Mouse (Mus musculus) gastrocnemius, adult 2 months (tissue): Measurements from ENCODE around the gene Apoc1. TPM values are rescaled to one million over a fixed set of nuclear protein-coding genes. Genes with fewer than 3 reads are reported as not detected.
A peak's percentile ranks its signal among the peaks of the same experiment; 100 is the strongest.

ENCODE experiments used
- DNase-seq: peaks from one replicate; pipeline ENCODE4 v3.0.0; 2022
- H3K27ac ChIP-seq: fragments of 200-600 bp; 2 replicates; pipeline ENCODE4 v1.8.1; 2022; ENCODE audit warnings: mild to moderate bottlenecking
- H3K4me3 ChIP-seq: fragments of 200-600 bp; 2 replicates; pipeline ENCODE4 v1.8.1; 2022; ENCODE audit warnings: mild to moderate bottlenecking, moderate library complexity
- CTCF ChIP-seq: fragments of 200-600 bp; IDR thresholded peaks from 2 replicates; pipeline ENCODE4 v1.8.1; 2022; ENCODE audit warnings: antibody characterized with exemption, mild to moderate bottlenecking, moderate library complexity
- intact Hi-C: fragments of 180-260 bp; cut with DNase I; formaldehyde crosslinking; loops from one replicate; pipeline ENCODE4 v1.15.1; 2025
- long read RNA-seq, 2 experiments: library from polyadenylated mRNA; stranded (forward); transcript quantifications; one replicate each; pipeline ENCODE4 v2.0.0; 2021
- total RNA-seq, 2 experiments: library from RNA; stranded (reverse); gene quantifications; 2 replicates each; pipeline ENCODE4 v1.2.3; 2021

Apoc1 gene
- total RNA-seq = 1 to 10 TPM in 1 of 2 experiments, under 1 TPM in 1; 0.64 to 1.1 TPM
- long read RNA-seq, experiment 1, partial matches to known transcripts = 0 of 1 reads
- long read RNA-seq, experiment 1, other reads (novel, unspliced or antisense) = 0 of 1 reads
- long read RNA-seq, experiment 2 = 0 reads

- H3K4me3 ChIP-seq = no peak within 1 kb of the TSS
- peak within 1 kb of the TSS; percentile 28; the same call in 1 of the 2 replicates for H3K27ac ChIP-seq
- intact Hi-C loops = no loop called here
- DNase-seq = no peak
- TF ChIP-seq CTCF = no peak
Measured at GRCm38 (mm10) chr7:19691873-19692865, at the start of gene Apoc1. TSS of gene Apoc1 (minus strand) at chr7:19692660.

DNA sequence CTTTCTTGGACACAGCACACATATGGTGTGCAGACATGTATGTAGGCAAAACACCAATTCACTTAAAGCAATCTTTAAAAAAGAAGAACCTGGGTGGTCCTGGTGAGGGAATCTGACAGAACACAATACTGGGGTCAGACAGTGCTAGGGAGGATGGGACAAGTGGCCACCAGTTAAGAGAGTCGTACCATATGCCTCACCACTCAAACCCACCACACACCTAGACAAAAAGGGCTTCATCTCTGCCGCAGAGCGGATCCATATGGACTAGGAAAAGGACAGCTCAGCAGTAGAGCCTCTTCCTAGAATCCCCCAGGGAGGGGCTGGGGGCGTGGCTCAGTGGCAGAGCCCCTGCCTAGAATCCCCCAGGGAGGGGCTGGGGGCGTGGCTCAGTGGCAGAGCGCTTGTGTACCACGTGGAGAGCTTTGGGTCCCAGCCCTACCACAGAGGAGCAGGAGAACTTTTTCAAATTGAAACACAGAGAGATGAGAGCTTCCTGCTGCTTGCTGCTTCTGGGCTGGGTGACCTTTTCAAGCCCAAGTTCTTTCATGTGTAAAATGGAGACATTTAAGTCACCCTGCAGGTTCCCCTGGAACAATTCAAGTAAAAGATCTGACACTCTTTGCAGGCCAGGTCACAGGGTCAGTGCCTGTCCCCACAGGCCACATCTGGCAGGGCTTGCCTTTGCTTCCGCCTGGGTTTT, 49.0 kb upstream of the Apoc1 start:
- Histone ChIP-seq H3K27ac (peak overlapping the region; percentile 20; the same call in 1 of the 2 replicates), H3K4me3 (no peak overlapping the region)
- intact Hi-C loops = no loop called here
- no peak for TF ChIP-seq CTCF
- DNase-seq = no peak

DNA sequence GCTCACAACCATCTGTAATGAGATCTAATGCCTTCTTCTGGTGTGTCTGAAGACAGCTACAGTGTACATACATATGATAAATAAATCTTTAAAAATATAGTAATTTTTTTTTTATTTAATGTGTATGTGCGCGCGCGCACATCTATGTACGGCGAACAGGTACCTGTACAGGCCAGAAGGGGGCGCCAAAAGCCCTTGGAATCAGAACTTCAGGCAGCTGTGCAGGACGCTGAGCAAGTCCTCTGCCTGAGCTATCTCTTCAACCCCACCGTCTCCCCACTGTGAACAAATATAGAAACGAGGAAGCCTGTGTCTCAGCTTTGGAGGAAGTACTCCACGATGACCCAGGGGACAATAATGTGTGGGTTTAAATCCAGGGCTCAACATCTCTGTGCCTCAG, 47.8 kb upstream of the Apoc1 start:
- intact Hi-C loops = no loop called here
- Histone ChIP-seq H3K4me3 (no peak overlapping the region), H3K27ac (no peak overlapping the region)
- TF ChIP-seq CTCF = peak; percentile 35
- DNase-seq = no peak

DNA sequence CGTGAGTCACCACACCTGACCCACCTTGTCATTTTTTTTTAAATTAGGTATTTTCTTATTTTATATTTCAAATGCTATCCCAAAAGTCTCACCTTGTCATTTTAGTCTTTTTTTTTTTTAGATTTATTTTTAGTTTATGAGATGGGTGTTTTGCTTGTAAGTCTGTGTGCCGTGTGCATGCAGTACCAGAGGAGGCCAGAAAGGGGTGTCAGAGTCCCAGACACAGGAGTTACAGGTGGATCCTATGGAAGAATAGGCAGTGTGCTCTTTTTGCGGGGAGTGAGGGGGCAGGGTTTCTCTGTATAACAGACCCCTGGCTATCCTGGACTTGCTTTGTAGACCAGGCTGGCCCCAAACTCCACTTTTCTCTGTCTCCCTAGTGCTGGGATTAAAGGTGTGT, 46.3 kb upstream of the Apoc1 start:
- peak; percentile 38; the same call in 1 of the 2 replicates for TF ChIP-seq CTCF
- no peak overlapping the region for H3K4me3 ChIP-seq
- intact Hi-C loops = no loop called here
- no peak for DNase-seq
- no peak overlapping the region for H3K27ac ChIP-seq

DNA sequence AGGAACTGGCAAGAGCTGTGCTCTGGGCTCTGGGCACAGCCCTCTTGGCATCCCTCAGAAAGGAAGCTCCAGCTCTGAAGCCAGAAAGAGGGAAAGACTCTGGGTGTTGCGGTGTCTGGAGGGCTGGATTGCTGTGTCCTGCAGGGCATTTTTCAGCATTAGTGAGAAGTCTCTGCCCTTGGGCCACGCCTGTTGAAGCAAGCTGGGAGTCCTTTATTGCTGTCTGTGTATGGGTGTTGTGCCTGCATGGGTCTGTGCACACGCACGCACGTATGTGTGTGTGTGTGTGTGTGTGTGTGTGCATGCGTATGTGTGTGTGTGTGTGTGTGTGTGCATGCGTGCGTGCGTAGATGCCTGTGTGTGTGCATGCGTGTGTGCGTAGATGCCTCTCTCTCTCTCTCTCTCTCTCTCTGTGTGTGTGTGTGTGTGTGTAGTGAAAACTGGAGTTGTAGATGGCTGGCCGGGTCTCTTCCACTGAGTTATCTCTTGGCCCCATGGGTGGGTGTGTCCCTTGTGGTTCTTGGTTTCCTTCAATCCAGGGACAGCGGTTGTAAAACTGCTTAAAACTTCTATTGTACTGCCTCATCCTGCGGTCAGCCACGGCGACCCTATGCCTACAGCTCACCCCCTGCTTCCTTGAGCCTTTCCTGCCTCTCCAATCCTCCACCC, 44.1 kb upstream of the Apoc1 start:
- TF ChIP-seq CTCF = no peak
- intact Hi-C loops = no loop called here
- DNase-seq = no peak
- Histone ChIP-seq H3K4me3 (no peak overlapping the region), H3K27ac (no peak overlapping the region)

DNA sequence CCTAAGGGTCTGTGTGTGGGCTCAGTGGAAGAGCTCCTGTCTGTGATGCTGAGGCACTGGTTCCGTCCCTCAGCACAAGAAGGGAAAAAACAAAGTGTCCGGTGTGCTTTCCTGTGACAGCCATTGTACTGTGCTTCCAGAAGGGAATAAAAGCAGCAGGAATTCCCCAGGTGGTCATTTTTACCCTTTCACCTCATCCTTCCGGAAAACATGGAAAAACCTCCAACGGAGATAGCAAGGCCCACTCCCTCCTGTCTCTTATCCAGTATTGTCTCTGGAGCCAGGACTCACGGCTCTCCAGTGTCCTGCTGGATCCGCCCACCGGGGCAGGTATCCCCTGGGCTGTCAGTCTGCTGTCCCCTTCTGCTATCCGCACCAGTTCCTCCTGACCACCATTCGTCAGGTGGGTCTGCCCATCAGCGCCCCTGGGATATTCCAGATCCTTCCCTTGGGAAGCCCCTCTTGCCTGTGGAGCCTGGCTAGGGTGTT, 41.8 kb upstream of the Apoc1 start:
- DNase-seq = no peak
- intact Hi-C loops = no loop called here
- no peak for TF ChIP-seq CTCF
- Histone ChIP-seq H3K4me3 (no peak overlapping the region), H3K27ac (peak overlapping the region; percentile 28; the same call in 1 of the 2 replicates)

- no peak overlapping the region for H3K27ac ChIP-seq
- TF ChIP-seq CTCF = no peak
- H3K4me3 ChIP-seq = no peak overlapping the region
- intact Hi-C loops = no loop called here
- DNase-seq = no peak
Measured at GRCm38 (mm10) chr7:19726541-19726940, 34.1 kb upstream of the Apoc1 start.

DNA sequence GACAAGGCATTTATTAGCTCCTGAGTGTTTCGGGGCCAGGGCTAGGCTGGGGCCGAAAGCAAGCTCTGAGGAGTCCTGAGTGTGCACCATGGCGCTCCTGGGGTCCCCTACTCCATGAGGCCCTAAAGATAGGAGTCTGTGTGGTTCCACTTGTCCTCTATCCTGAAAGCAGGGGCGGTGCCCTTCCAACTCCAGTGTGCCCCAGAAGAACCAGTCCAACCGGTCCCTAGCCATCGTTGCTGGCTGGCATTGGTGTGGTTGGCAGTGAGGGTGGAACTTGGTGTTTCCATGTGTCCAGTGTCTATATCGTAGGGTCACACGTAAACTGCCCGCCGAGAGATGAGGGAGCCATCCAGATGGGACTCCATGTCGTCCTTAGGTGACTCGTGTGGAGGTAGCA, 31.7 kb upstream of the Apoc1 start:
- no peak for TF ChIP-seq CTCF
- intact Hi-C loops = no loop called here
- DNase-seq = no peak
- Histone ChIP-seq H3K4me3 (no peak overlapping the region), H3K27ac (no peak overlapping the region)

DNA sequence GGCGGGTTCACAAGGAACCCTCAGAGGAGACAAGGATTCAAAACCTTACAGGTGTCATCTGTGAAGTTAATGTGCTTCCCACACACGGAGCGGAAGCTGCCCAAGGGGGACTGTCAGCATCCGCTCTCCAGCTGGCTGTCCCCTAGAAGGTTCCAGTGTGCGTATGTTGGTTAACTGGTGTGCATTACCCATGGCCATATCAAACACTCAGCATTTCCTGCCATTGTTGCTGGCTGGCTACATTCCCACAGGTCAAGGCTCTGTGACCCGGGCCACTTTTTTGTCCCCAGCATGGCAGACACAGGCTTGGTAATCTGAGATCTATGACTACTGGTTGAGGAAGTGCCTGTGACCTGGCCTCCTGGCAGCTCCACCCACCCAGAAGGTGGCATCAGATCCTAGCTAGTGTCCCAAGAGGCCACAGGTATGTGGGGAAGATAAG, 30.3 kb upstream of the Apoc1 start:
- TF ChIP-seq CTCF = no peak
- DNase-seq = peak; percentile 46
- intact Hi-C loops = no loop called here
- H3K4me3 ChIP-seq = no peak overlapping the region
- peak overlapping the region; percentile 46 for H3K27ac ChIP-seq

DNA sequence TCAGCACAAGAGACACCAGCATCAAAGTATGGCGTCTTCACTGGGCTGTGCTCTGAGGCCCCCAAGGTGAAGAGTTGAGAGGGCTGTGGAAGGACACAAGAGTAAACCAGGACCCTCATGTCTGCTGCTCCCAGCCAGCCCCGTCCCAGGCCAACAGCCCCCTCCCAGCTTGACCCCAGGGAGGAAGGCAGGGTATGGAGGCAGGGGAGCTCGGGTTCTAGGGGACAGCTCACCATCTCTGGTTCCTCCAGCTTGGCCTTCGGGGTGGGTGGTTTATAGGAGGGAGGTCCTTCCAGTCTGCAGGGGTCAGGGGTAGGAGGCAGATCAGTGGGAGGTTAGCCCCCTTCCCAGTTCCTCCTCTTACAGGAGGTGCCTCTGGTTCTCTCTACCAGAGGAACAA, 26.7 kb upstream of the Apoc1 start:
- no peak for TF ChIP-seq CTCF
- intact Hi-C loops = no loop called here

GRCm38 (mm10) chr7:19718297-19718952, 26.0 kb upstream of the Apoc1 start:
- no peak overlapping the region for H3K27ac ChIP-seq
- no peak for TF ChIP-seq CTCF
- DNase-seq = no peak
- no peak overlapping the region for H3K4me3 ChIP-seq
- intact Hi-C loops = no loop called here

More for the DNA sequence above, 26.7 kb upstream of the Apoc1 start:
- no peak overlapping the region for H3K27ac ChIP-seq
- DNase-seq = no peak
- no peak overlapping the region for H3K4me3 ChIP-seq

GRCm38 (mm10) chr7:19717346-19717745, 24.9 kb upstream of the Apoc1 start:
- Histone ChIP-seq H3K4me3 (no peak overlapping the region), H3K27ac (no peak overlapping the region)
- DNase-seq = no peak
- intact Hi-C loops = loop anchor here (2.0 kb wide), 1 partner anchor 31 kb away; no protein-coding TSS in a partner anchor
- no peak for TF ChIP-seq CTCF
